Mouse (Mus musculus): ENCODE results near the gene Nyap2. TPM values are rescaled to one million over a fixed set of nuclear protein-coding genes. Genes with fewer than 3 reads are reported as not detected.

Gene Nyap2
- not detected in 2 replicates for polyA plus RNA-seq (2015; fragmentation: Nextera tagmentation; extraction: Ambion mirVana)

DNA sequence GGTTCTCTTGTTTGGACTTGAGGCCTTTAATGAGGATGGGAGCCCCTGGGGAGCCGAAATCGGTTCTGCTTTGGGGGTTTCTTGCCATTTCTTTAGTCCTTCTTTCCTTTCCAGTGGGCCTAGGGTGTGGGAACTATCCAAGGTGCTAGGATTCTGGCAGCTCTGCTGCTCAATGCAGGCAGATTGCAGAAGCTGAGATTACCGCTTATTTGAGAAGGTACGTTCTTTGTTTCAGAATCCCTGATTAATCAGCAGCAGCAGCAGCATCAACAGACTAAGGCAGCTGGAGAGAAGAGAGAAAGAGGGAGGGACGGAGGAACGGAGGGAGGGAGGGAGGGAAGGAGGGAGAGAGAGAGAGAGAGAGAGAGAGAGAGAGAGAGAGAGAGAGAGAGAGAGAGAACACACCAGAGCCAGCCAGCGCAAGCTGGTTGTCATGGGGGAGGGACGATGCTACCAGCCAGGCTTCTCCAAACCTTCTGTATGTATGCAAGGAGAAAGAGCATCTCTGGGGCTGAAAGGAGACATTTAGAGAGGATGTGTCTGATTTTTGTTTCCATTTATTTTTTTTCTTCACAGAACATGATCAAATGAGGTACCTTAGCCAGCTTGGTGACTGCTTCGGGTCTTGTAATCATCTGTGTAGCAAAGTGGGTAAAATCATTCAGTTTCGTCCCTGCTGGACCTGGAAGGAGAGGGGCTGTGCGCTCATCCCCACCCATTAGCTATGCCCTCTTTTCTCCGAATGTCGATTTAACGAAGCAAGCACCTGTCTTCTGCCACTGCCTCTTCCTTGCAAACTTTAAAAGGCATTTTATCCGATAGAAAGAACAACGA lies at the start of gene Nyap2:
TSS of gene Nyap2 (plus strand) at position 120 of the 834 bp plus-strand sequence.

All from skeletal muscle tissue, postnatal 0 days (tissue).